Mouse (Mus musculus) liver, adult 2 months (tissue): ENCODE results near the gene Igf1r. TPM values are rescaled to one million over a fixed set of nuclear protein-coding genes. Genes with fewer than 3 reads are reported as not detected.

Experiments
- DNase-seq: peaks from one replicate; pipeline ENCODE4 v3.0.0-alpha.2; 2011; ENCODE audit warnings: low read depth, low spot score; ENCODE audit errors: extremely low read depth
- H3K27ac ChIP-seq: fragments of 200-500 bp; replicated peaks from 2 replicates; pipeline ENCODE4 v1.5.1; 2012; ENCODE audit warnings: low read depth, mild to moderate bottlenecking, control low read depth, inconsistent platforms, low read length; ENCODE audit not compliant: insufficient read depth
- H3K27me3 ChIP-seq: fragments of 200-500 bp; 2 replicates; pipeline ENCODE4 v1.6.1; 2012; ENCODE audit warnings: mild to moderate bottlenecking, moderate library complexity, low read length, inconsistent platforms; ENCODE audit not compliant: control insufficient read depth, insufficient read depth
- H3K36me3 ChIP-seq: fragments of 200-500 bp; 2 replicates; pipeline ENCODE4 v1.6.1; 2012; ENCODE audit warnings: low read length, inconsistent platforms; ENCODE audit not compliant: control insufficient read depth, insufficient read depth
- H3K4me1 ChIP-seq: fragments of 200-500 bp; 2 replicates; pipeline ENCODE4 v1.6.1; 2011; ENCODE audit warnings: low read length; ENCODE audit not compliant: control insufficient read depth, insufficient read depth
- H3K4me3 ChIP-seq: fragments of 200-500 bp; 2 replicates; pipeline ENCODE4 v1.5.1; 2011; ENCODE audit warnings: low read depth, mild to moderate bottlenecking, control low read depth, low read length, moderate library complexity; ENCODE audit not compliant: insufficient read depth
- H3K79me2 ChIP-seq: fragments of 200-500 bp; 2 replicates; pipeline ENCODE4 v1.6.1; 2012; ENCODE audit warnings: inconsistent platforms, mild to moderate bottlenecking, low read length, moderate library complexity; ENCODE audit not compliant: control insufficient read depth, insufficient read depth
- H3K9ac ChIP-seq: fragments of 200-500 bp; 2 replicates; pipeline ENCODE4 v1.6.1; 2012; ENCODE audit warnings: low read depth, mild to moderate bottlenecking, control low read depth, inconsistent platforms, low read length
- CTCF ChIP-seq: fragments of 200-500 bp; IDR thresholded peaks from 2 replicates; pipeline ENCODE4 v1.5.1; 2011; ENCODE audit warnings: low read depth, low read length, control low read depth
- POLR2A ChIP-seq: fragments of 200-500 bp; IDR thresholded peaks from 2 replicates; pipeline ENCODE4 v1.6.1; 2011; ENCODE audit warnings: low read length, control low read depth; ENCODE audit not compliant: insufficient read depth; ENCODE audit errors: extremely low read depth
- WGBS: fragments of 180-500 bp; shearing (Covaris S2); methylation state at CpG from one replicate; pipeline ENCODE4 v1.1.7; 2018; 5-methylcytosine and 5-hydroxymethylcytosine counted together
- polyA plus RNA-seq: library from polyadenylated mRNA; depleted of rRNA; stranded (reverse); fragments of >200 nt; gene quantifications from 2 replicates; pipeline ENCODE4 v1.2.3, GENCODE M21; 2012
- total RNA-seq: library from RNA; depleted of rRNA; stranded (reverse); fragments of >200 nt; gene quantifications from 2 replicates; pipeline ENCODE4 v1.2.3, GENCODE M21; 2014

Gene Igf1r
- total and polyA plus RNA-seq, 2 experiments = 0.50 to 1.2 TPM

- no peaks in the 10 kb centered on the region for H3K36me3 ChIP-seq
- no peak overlapping the region for H3K27ac ChIP-seq
- H3K4me3 ChIP-seq = no peak overlapping the region
- no peaks in the 10 kb centered on the region for H3K27me3 ChIP-seq
- no peak overlapping the region for H3K9ac ChIP-seq
- no peaks in the 10 kb centered on the region for H3K79me2 ChIP-seq
- WGBS = 76% methylated on average over 4 of the region's 4 CpGs
- no peak for TF ChIP-seq CTCF
- no peak for TF ChIP-seq POLR2A
- no peak for DNase-seq
- no peaks in the 10 kb centered on the region for H3K4me1 ChIP-seq
Observed at GRCm38 (mm10) chr7:68028167-68028566, 75.5 kb downstream of the Igf1r start.

- TF ChIP-seq CTCF (no peak), POLR2A (no peak)
- H3K79me2 ChIP-seq = no peaks in the 10 kb centered on the region
- H3K27ac ChIP-seq = no peak overlapping the region
- no peaks in the 10 kb centered on the region for H3K27me3 ChIP-seq
- H3K4me3 ChIP-seq = no peak overlapping the region
- no peaks in the 10 kb centered on the region for H3K4me1 ChIP-seq
- H3K36me3 ChIP-seq = no peaks in the 10 kb centered on the region
- no peak for DNase-seq
- WGBS = 64% methylated on average over 9 of the region's 9 CpGs
- H3K9ac ChIP-seq = no peak overlapping the region
Observed at GRCm38 (mm10) chr7:68030846-68031245, 78.2 kb downstream of the Igf1r start.

GRCm38 (mm10) chr7:68036527-68036926 lies 83.9 kb downstream of the Igf1r start:
- no peak for DNase-seq
- H3K9ac ChIP-seq = no peak overlapping the region
- no peaks in the 10 kb centered on the region for H3K27me3 ChIP-seq
- TF ChIP-seq POLR2A (no peak), CTCF (no peak)
- H3K27ac ChIP-seq = no peak overlapping the region
- H3K4me1 ChIP-seq = no peaks in the 10 kb centered on the region
- WGBS = 78% methylated on average over 4 of the region's 4 CpGs
- H3K36me3 ChIP-seq = no peaks in the 10 kb centered on the region
- no peaks in the 10 kb centered on the region; the same call in 1 of the 2 replicates for H3K79me2 ChIP-seq
- H3K4me3 ChIP-seq = no peak overlapping the region

- no peaks in the 10 kb centered on the region for H3K4me1 ChIP-seq
- TF ChIP-seq CTCF (no peak), POLR2A (no peak)
- 78% methylated on average over 8 of the region's 8 CpGs for WGBS
- H3K9ac ChIP-seq = no peak overlapping the region
- DNase-seq = no peak
- no peak overlapping the region for H3K27ac ChIP-seq
- no peak overlapping the region for H3K4me3 ChIP-seq
- no peaks in the 10 kb centered on the region for H3K27me3 ChIP-seq
- H3K79me2 ChIP-seq = no peaks in the 10 kb centered on the region; the same call in 1 of the 2 replicates
- no peaks in the 10 kb centered on the region for H3K36me3 ChIP-seq
Observed at GRCm38 (mm10) chr7:68038846-68039245, 86.2 kb downstream of the Igf1r start.

- 65% methylated on average over 2 of the region's 2 CpGs for WGBS
- H3K4me3 ChIP-seq = no peak overlapping the region
- DNase-seq = no peak
- no peak overlapping the region for H3K9ac ChIP-seq
- no peaks in the 10 kb centered on the region for H3K27me3 ChIP-seq
- no peaks in the 10 kb centered on the region for H3K4me1 ChIP-seq
- no peaks in the 10 kb centered on the region; the same call in 1 of the 2 replicates for H3K79me2 ChIP-seq
- no peak overlapping the region for H3K27ac ChIP-seq
- TF ChIP-seq POLR2A = no peak
- TF ChIP-seq CTCF = no peak
- H3K36me3 ChIP-seq = no peaks in the 10 kb centered on the region
Observed at GRCm38 (mm10) chr7:68039550-68039949, 86.9 kb downstream of the Igf1r start.

- Histone ChIP-seq H3K4me1 (no peaks in the 10 kb centered on the region), H3K79me2 (no peaks in the 10 kb centered on the region; the same call in 1 of the 2 replicates), H3K36me3 (no peaks in the 10 kb centered on the region), H3K27me3 (no peaks in the 10 kb centered on the region), H3K27ac (no peak overlapping the region), H3K4me3 (no peak overlapping the region), H3K9ac (no peak overlapping the region)
- 84% methylated on average over 4 of the region's 4 CpGs for WGBS
- TF ChIP-seq CTCF (no peak), POLR2A (no peak)
- DNase-seq = no peak
Observed at GRCm38 (mm10) chr7:68044621-68045020, 92.0 kb downstream of the Igf1r start.
